Mouse (Mus musculus) liver, embryonic 15.5 days (tissue): ENCODE results near the gene Clic3. TPM values are rescaled to one million over a fixed set of nuclear protein-coding genes. Genes with fewer than 3 reads are reported as not detected.
A peak's percentile ranks its signal among the peaks of the same experiment; 100 is the strongest.

Experiments
- ATAC-seq: fragments of 200-750 bp; cut with Nextera tagmentation; 2 replicates; pipeline ENCODE4 v1.8.0; 2017; ENCODE audit warnings: moderate number of reproducible peaks, mild to moderate bottlenecking, moderate library complexity; ENCODE audit not compliant: insufficient read depth
- H3K27ac ChIP-seq: fragments of 300-500 bp; sonication (generic); replicated peaks from 2 replicates; pipeline ENCODE4 v1.5.1; 2015; ENCODE audit warnings: mild to moderate bottlenecking, inconsistent platforms
- H3K27me3 ChIP-seq: fragments of 300-500 bp; sonication (generic); 2 replicates; pipeline ENCODE4 v1.6.1; 2015; ENCODE audit warnings: mild to moderate bottlenecking, inconsistent platforms
- H3K36me3 ChIP-seq: fragments of 300-500 bp; sonication (generic); replicated peaks from 2 replicates; pipeline ENCODE4 v1.6.1; 2015; ENCODE audit warnings: moderate library complexity, mild to moderate bottlenecking, inconsistent platforms
- H3K4me1 ChIP-seq: fragments of 300-500 bp; sonication (generic); replicated peaks from 2 replicates; pipeline ENCODE4 v1.6.1; 2015; ENCODE audit warnings: inconsistent platforms
- H3K4me2 ChIP-seq: fragments of 300-500 bp; sonication (generic); 2 replicates; pipeline ENCODE4 v1.6.1; 2015; ENCODE audit warnings: moderate library complexity, mild to moderate bottlenecking, inconsistent platforms
- H3K4me3 ChIP-seq: fragments of 300-500 bp; sonication (generic); replicated peaks from 2 replicates; pipeline ENCODE4 v1.5.1; 2015; ENCODE audit warnings: mild to moderate bottlenecking, inconsistent platforms
- H3K9ac ChIP-seq: fragments of 300-500 bp; sonication (generic); 2 replicates; pipeline ENCODE4 v1.6.1; 2015; ENCODE audit warnings: moderate library complexity, mild to moderate bottlenecking, inconsistent platforms
- H3K9me3 ChIP-seq: fragments of 300-500 bp; sonication (generic); replicated peaks from 2 replicates; pipeline ENCODE4 v1.6.1; 2016; ENCODE audit warnings: inconsistent platforms
- WGBS: fragments of 180-500 bp; shearing (Covaris S2); methylation state at CpG from one replicate; pipeline ENCODE4 v1.1.7; 2015; ENCODE audit warnings: mixed read lengths; ENCODE audit not compliant: insufficient replicate concordance; 5-methylcytosine and 5-hydroxymethylcytosine counted together
- polyA plus RNA-seq: library from polyadenylated mRNA; unstranded; fragments of >200 nt; fragmentation: Nextera tagmentation; extraction: Ambion mirVana; gene quantifications from 2 replicates; pipeline ENCODE4 v1.2.1, GENCODE M21; 2015

Gene Clic3
- polyA plus RNA-seq, 1 experiment from 2014 or later: 0.38 TPM

DNA sequence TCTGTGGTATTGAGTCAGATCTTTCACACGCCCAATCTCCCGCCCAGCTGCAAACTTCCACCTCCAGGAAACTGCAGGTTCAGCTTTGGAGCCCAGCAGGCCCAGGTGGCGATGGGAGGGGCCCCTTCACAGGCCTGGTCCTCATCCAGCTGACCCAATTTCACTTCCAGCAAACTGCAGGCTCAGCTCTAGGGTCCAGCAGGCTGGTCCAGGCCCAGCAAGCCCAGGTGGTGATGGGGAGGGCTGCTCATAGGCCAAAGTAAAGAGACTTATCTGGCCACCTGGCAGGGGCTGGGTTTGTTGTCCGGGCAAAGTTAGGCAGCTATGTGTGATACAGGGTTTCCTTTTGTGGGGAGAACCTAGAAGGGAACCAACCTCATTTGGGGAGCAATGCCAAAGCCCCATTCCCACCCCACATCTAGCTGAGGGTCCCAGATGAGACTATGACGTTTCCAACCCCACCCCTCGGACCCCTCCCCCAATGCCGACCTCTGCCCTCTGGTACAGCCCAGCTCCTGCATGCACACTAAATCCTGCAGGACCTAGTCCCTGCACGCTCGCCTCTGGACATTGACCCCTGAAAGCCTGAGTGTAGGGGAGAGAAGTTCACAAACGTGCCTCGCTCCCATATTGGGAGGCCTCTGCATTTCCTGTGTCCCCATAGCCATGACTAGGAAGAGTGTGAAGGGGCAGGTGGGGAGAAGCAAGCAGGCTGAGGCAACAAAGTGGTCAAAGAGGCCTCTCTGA, 28.4 kb downstream of the Clic3 start:
- H3K9ac ChIP-seq: no peak overlapping the region
- 42% methylated on average over 11 of the region's 11 CpGs for WGBS
- H3K4me1 ChIP-seq: peaks cover 39% of the 10 kb centered on the region
- H3K4me2 ChIP-seq: no peak overlapping the region; the same call in 1 of the 2 replicates
- H3K36me3 ChIP-seq: no peaks in the 10 kb centered on the region
- no peak overlapping the region for H3K4me3 ChIP-seq
- no peaks in the 10 kb centered on the region for H3K27me3 ChIP-seq
- H3K9me3 ChIP-seq: no peaks in the 10 kb centered on the region
- H3K27ac ChIP-seq: peak overlapping the region; percentile 75
- peak; percentile 73 for ATAC-seq

DNA sequence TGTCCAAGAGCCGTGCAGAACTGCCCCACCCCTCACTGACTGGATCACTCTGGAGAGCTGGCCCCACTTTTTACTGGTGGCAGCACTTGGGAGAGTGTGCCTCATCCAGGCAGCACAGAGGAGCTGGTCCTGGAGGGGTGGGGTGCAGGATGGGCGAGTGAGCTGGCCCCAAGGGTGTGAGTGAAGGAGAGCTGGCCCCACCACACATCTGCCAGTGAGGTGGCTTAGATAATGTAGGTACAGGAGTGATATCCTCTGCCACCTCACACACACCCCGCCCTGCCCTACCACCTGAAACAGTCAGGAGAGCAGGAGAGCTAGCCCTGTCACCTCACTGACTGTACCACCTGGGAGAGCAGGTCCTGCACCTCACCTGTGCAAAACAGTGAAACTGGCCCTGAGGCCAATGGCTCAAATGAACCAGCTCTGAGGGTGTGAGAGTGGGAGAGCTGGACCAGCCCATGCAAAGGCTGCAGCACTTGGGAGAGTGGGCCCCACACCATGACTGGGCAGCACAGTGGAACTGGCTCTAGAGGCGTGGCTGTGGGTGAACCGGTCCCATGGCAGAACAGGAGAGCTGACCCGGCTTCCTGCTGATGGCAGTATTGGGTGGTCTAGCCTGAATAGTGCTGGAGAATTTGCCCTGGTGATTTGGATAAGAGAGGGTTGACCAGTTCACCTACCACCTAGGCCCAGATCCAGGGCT, 31.5 kb downstream of the Clic3 start:
- Histone ChIP-seq H3K4me3 (no peak overlapping the region), H3K27ac (peak overlapping the region; percentile 38; the same call in 1 of the 2 replicates)
- peak; percentile 51 for ATAC-seq

GRCm38 (mm10) chr2:25488671-25489068, 32.0 kb downstream of the Clic3 start:
- H3K4me1 ChIP-seq: peaks cover 39% of the 10 kb centered on the region
- no peak overlapping the region for H3K9ac ChIP-seq
- no peaks in the 10 kb centered on the region for H3K27me3 ChIP-seq
- ATAC-seq: no peak
- H3K9me3 ChIP-seq: no peaks in the 10 kb centered on the region
- H3K27ac ChIP-seq: no peak overlapping the region
- H3K4me3 ChIP-seq: no peak overlapping the region
- no peak overlapping the region for H3K4me2 ChIP-seq
- 58% methylated on average over 7 of the region's 7 CpGs for WGBS
- no peaks in the 10 kb centered on the region for H3K36me3 ChIP-seq

More for the DNA sequence above, 31.5 kb downstream of the Clic3 start:
- Histone ChIP-seq H3K4me2 (peak overlapping the region; percentile 32), H3K4me1 (peaks cover 39% of the 10 kb centered on the region), H3K27me3 (no peaks in the 10 kb centered on the region), H3K36me3 (no peaks in the 10 kb centered on the region), H3K9ac (no peak overlapping the region), H3K9me3 (no peaks in the 10 kb centered on the region)
- WGBS: 46% methylated on average over 6 of the region's 6 CpGs

DNA sequence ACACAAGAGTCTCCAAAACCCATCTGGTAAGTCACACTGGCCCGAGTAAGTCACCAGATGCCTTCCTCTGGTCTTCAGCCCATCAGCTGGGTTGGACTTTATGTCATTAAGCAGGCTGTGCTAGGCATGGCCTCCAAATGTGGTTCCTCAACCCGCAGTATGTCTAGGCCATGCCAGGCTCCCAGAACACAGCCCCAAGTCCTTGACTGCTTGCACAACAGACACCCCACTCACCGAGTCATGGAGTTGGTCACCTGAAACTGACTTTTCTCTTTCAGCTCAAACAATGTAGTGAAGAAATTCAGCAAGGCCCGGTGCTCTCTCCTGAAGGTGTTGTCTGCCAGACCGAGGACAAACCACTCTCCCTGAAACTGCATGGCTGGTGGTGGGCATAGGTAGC, 36.4 kb downstream of the Clic3 start:
- Histone ChIP-seq H3K9ac (no peak overlapping the region), H3K27me3 (no peaks in the 10 kb centered on the region), H3K27ac (no peak overlapping the region), H3K9me3 (no peaks in the 10 kb centered on the region), H3K4me2 (no peak overlapping the region), H3K4me1 (peaks cover 22% of the 10 kb centered on the region), H3K4me3 (no peak overlapping the region), H3K36me3 (no peaks in the 10 kb centered on the region)
- ATAC-seq: no peak
- WGBS: 55% methylated on average over 5 of the region's 5 CpGs

- Histone ChIP-seq H3K4me1 (peaks cover 22% of the 10 kb centered on the region), H3K4me3 (no peak within 1 kb of the TSS), H3K27me3 (no peaks in the 10 kb centered on the region), H3K9me3 (no peaks in the 10 kb centered on the region), H3K36me3 (no peaks in the 10 kb centered on the region), H3K9ac (no peak within 1 kb of the TSS), H3K4me2 (no peak within 1 kb of the TSS), H3K27ac (no peak within 1 kb of the TSS)
- no peak for ATAC-seq
- WGBS: 72% methylated on average over 5 of the region's 5 CpGs
Measured at GRCm38 (mm10) chr2:25493476-25493961, 36.9 kb downstream of the Clic3 start, which contains the start of gene Lcn12. TSS of gene Lcn12 (minus strand) at chr2:25493911.

DNA sequence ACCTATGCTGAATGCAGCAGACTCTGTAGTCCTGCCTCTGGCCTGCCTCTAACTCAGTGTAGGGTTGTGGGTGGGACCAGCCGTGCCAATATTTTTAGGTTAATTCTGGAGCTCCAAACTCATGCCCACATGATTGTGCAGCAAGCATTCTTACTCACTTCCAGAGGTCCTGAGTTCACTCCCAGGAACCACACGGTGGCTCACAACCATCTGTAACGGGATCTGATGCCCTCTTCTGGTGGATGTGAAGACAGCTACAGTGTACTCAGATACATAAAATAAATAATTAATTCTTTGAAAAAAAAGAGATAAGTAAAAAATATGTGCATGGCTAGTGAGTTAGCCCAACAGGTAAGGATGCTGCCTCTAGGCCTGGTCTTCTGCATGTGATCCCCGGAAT, 39.8 kb downstream of the Clic3 start:
- ATAC-seq: no peak
- Histone ChIP-seq H3K4me2 (no peak overlapping the region), H3K9ac (no peak overlapping the region), H3K4me3 (no peak overlapping the region), H3K27ac (no peak overlapping the region), H3K9me3 (no peaks in the 10 kb centered on the region), H3K4me1 (peaks cover 37% of the 10 kb centered on the region), H3K27me3 (no peaks in the 10 kb centered on the region), H3K36me3 (no peaks in the 10 kb centered on the region)
- WGBS: 42% methylated on average over 4 of the region's 4 CpGs

GRCm38 (mm10) chr2:25497846-25498575, 41.4 kb downstream of the Clic3 start:
- H3K4me2 ChIP-seq: no peak overlapping the region; the same call in 1 of the 2 replicates
- H3K9ac ChIP-seq: no peak overlapping the region
- peaks cover 53% of the 10 kb centered on the region for H3K4me1 ChIP-seq

DNA sequence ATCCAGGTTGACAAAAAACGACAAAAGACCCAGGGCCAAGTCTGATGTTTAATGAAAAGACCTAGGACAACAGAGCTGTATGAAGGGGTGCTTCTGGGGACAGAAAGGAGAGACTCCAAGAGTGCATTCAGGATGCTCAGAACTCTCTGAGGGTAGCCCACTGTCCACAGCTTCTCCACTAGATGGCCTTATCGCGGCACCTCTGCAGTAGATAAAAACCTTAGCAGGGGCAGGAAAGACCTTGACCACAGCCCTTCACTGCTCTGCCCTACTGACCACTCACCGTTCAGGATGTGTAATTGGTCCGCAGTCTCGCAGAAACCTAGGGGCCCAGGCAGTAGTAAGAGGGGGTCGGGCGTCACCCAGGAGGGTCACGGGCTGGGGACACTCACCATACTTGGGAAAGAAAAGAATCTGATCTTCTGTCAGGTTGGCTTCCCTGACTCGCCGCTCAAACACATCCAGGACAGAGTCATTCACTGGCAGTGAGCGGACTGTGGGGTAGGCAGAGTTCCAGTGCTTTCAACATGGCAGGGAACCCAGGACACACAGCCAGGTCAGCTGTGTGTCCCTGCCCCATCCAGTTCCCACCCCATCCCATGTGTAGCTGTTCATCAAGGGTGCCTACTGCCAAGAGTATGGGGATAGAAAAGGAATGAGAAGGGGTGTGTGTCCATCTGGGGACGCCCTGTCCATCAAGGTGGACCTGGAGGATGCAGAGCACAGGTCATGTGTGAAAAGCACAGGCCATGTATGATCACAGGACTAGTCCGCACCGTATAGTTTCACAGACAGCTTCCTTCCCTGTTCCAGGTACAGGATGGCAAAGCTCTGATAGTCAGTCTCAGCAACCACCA, 42.2 kb downstream of the Clic3 start:
- H3K36me3 ChIP-seq: peaks cover 11% of the 10 kb centered on the region
- no peak overlapping the region for H3K9ac ChIP-seq
- H3K4me2 ChIP-seq: peak overlapping the region; percentile 81
- no peaks in the 10 kb centered on the region for H3K27me3 ChIP-seq
- H3K4me1 ChIP-seq: peaks cover 61% of the 10 kb centered on the region
- ATAC-seq: no peak
- 54% methylated on average over 15 of the region's 15 CpGs for WGBS
- H3K9me3 ChIP-seq: no peaks in the 10 kb centered on the region
- no peak overlapping the region for H3K27ac ChIP-seq
- H3K4me3 ChIP-seq: no peak overlapping the region

More at GRCm38 (mm10) chr2:25497846-25498575, 41.4 kb downstream of the Clic3 start:
- 33% methylated on average over 6 of the region's 6 CpGs for WGBS
- Histone ChIP-seq H3K27ac (no peak overlapping the region), H3K36me3 (peaks cover 5% of the 10 kb centered on the region; the same call in 1 of the 2 replicates), H3K9me3 (no peaks in the 10 kb centered on the region), H3K4me3 (no peak overlapping the region), H3K27me3 (no peaks in the 10 kb centered on the region)
- ATAC-seq: no peak

DNA sequence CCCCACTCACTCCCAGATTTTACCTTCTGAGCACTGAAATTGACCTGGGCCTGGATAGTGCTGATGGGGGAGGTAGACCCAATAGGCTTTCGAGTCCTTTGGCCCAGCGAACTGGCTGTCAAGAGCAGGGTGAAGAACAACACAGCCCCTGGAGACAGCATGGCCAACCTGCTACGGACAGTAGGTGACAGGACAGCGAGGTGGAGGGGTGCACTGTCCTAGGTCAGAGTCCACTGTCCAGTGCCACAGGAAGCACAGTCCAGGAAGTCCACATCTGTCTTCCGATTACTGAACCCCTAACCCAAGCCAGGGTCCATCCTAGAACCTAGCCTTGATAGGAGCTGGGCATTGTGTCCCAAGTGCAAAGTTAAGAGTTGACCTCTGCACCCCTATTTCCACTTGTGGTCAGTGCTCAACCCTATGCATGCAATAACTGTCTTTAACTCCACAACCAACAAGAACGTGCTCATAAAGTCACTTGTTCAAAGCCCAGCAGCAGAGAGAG, 43.5 kb downstream of the Clic3 start:
- Histone ChIP-seq H3K4me3 (peak overlapping the region; percentile 69), H3K4me2 (peak overlapping the region; percentile 81), H3K36me3 (peaks cover 23% of the 10 kb centered on the region), H3K27me3 (no peaks in the 10 kb centered on the region), H3K9ac (peak overlapping the region; percentile 73), H3K4me1 (peaks cover 74% of the 10 kb centered on the region), H3K27ac (peak overlapping the region; percentile 69), H3K9me3 (no peaks in the 10 kb centered on the region)
- 55% methylated on average over 6 of the region's 6 CpGs for WGBS
- peak; percentile 35 for ATAC-seq
